Mouse (Mus musculus) MEL (cell line): Measurements from ENCODE around the gene Csnk2a2. TPM values are rescaled to one million over a fixed set of nuclear protein-coding genes. Genes with fewer than 3 reads are reported as not detected.

Experiments
- DNase-seq: peaks from one replicate; pipeline ENCODE4 v3.0.0; 2011; ENCODE audit warnings: low read depth, low spot score
- H3K27ac ChIP-seq: 2 replicates; pipeline ENCODE4 v1.5.1; 2012; ENCODE audit warnings: low read depth, mild to moderate bottlenecking, control low read depth, low read length, moderate library complexity; ENCODE audit not compliant: control insufficient read depth
- H3K27me3 ChIP-seq, 2 experiments: fragments of 150-350 bp in 1 of 2; sonication (generic) in 1 of 2; 2 replicates each; pipeline ENCODE4 v1.6.1; 2012; ENCODE audit warnings: low read length in 2 of 2, mild to moderate bottlenecking in 2 of 2, improper control_type of control experiment in 1 of 2, moderate library complexity in 1 of 2; ENCODE audit not compliant: insufficient read depth in 2 of 2, control insufficient read depth in 1 of 2
- H3K36me3 ChIP-seq, 2 experiments: 2 replicates each; pipeline ENCODE4 v1.6.1; 2012 to 2014; ENCODE audit warnings: low read length in 2 of 2, improper control_type of control experiment in 1 of 2, inconsistent platforms in 1 of 2, mild to moderate bottlenecking in 1 of 2; ENCODE audit not compliant: insufficient read depth in 2 of 2, control insufficient read depth in 1 of 2
- H3K4me1 ChIP-seq, 2 experiments: fragments of 150-350 bp in 1 of 2; sonication (generic) in 1 of 2; 2 replicates each; pipeline ENCODE4 v1.6.1; 2012; ENCODE audit warnings: low read length in 2 of 2, improper control_type of control experiment in 1 of 2, mild to moderate bottlenecking in 1 of 2; ENCODE audit not compliant: insufficient read depth in 2 of 2, control insufficient read depth in 1 of 2
- H3K4me3 ChIP-seq, 2 experiments: fragments of 150-350 bp in 1 of 2; sonication (generic) in 1 of 2; 2 replicates each; pipeline ENCODE4 v1.5.1; 2012; ENCODE audit warnings: low read depth in 2 of 2, low read length in 2 of 2, mild to moderate bottlenecking in 2 of 2, moderate library complexity in 2 of 2, control low read depth in 1 of 2, improper control_type of control experiment in 1 of 2; ENCODE audit not compliant: control insufficient read depth in 1 of 2, insufficient read depth in 1 of 2
- H3K79me2 ChIP-seq: 2 replicates; pipeline ENCODE4 v1.6.1; 2012; ENCODE audit warnings: mild to moderate bottlenecking, low read length, moderate library complexity; ENCODE audit not compliant: control insufficient read depth, poor library complexity, insufficient read depth
- H3K9ac ChIP-seq: 2 replicates; pipeline ENCODE4 v1.6.1; 2012; ENCODE audit warnings: low read depth, mild to moderate bottlenecking, control low read depth, low read length, moderate library complexity; ENCODE audit not compliant: control insufficient read depth, poor library complexity, severe bottlenecking
- H3K9me3 ChIP-seq: fragments of 150-350 bp; sonication (generic); replicated peaks from 2 replicates; pipeline ENCODE4 v1.6.1; 2012; ENCODE audit warnings: mild to moderate bottlenecking, low read length, improper control_type of control experiment, moderate library complexity; ENCODE audit not compliant: insufficient read depth
- BHLHE40 ChIP-seq: IDR thresholded peaks from 2 replicates; pipeline ENCODE4 v1.6.1; 2012; ENCODE audit warnings: low read depth, mild to moderate bottlenecking, inconsistent platforms, low read length, improper control_type of control experiment, borderline replicate concordance
- CHD2 ChIP-seq: IDR thresholded peaks from 2 replicates; pipeline ENCODE4 v1.6.1; 2011; ENCODE audit warnings: low read length, improper control_type of control experiment
- CTCF ChIP-seq, 3 experiments: IDR thresholded peaks in 2 of 3; conservative IDR thresholded peaks in 1 of 3; 2 replicates each; pipeline ENCODE4 v1.5.1; 2011 to 2012; ENCODE audit warnings: low read length in 3 of 3, low read depth in 2 of 3, mild to moderate bottlenecking in 2 of 3, improper control_type of control experiment in 1 of 3, inconsistent platforms in 1 of 3, mixed read lengths in 1 of 3, moderate library complexity in 1 of 3; ENCODE audit not compliant: control insufficient read depth in 1 of 3, insufficient read depth in 1 of 3, poor library complexity in 1 of 3, severe bottlenecking in 1 of 3
- ELF1 ChIP-seq: IDR thresholded peaks from 2 replicates; pipeline ENCODE4 v1.6.1; 2014; ENCODE audit warnings: low read depth, mild to moderate bottlenecking, inconsistent platforms, low read length, improper control_type of control experiment, moderate library complexity
- EP300 ChIP-seq, 2 experiments: IDR thresholded peaks; 2 replicates each; pipeline ENCODE4 v1.6.1; 2011; ENCODE audit warnings: improper control_type of control experiment in 2 of 2, low read length in 2 of 2, low read depth in 1 of 2, mild to moderate bottlenecking in 1 of 2
- GATA1 ChIP-seq: IDR thresholded peaks from 2 replicates; pipeline ENCODE4 v1.6.1; 2011; ENCODE audit warnings: low read depth, low read length, improper control_type of control experiment
- HCFC1 ChIP-seq: IDR thresholded peaks from 2 replicates; pipeline ENCODE4 v1.6.1; 2012; ENCODE audit warnings: low read depth, mild to moderate bottlenecking, inconsistent platforms, low read length, improper control_type of control experiment, moderate library complexity
- JUND ChIP-seq: IDR thresholded peaks from 2 replicates; pipeline ENCODE4 v1.6.1; 2011; ENCODE audit warnings: low read depth, mild to moderate bottlenecking, improper control_type of control experiment, low read length
- MAFK ChIP-seq: IDR thresholded peaks from 2 replicates; pipeline ENCODE4 v1.6.1; 2011; ENCODE audit warnings: low read depth, mild to moderate bottlenecking, low read length, improper control_type of control experiment, borderline replicate concordance
- MEF2A ChIP-seq: IDR thresholded peaks from 2 replicates; pipeline ENCODE4 v1.6.1; 2014; ENCODE audit warnings: low read depth, mild to moderate bottlenecking, inconsistent platforms, low read length, improper control_type of control experiment; ENCODE audit not compliant: poor library complexity, insufficient replicate concordance, severe bottlenecking; ENCODE audit errors: extremely low read depth
- MYC ChIP-seq: IDR thresholded peaks from 2 replicates; pipeline ENCODE4 v1.6.1; 2011; ENCODE audit warnings: low read depth, mild to moderate bottlenecking, low read length, improper control_type of control experiment, moderate library complexity
- NRF1 ChIP-seq: IDR thresholded peaks from 2 replicates; pipeline ENCODE4 v1.6.1; 2014; ENCODE audit warnings: low read depth, mild to moderate bottlenecking, inconsistent platforms, low read length, improper control_type of control experiment, moderate library complexity; ENCODE audit not compliant: poor library complexity, insufficient read depth, severe bottlenecking
- POLR2A ChIP-seq, 2 experiments: IDR thresholded peaks; 2 replicates each; pipeline ENCODE4 v1.6.1; 2011 to 2012; ENCODE audit warnings: low read length in 2 of 2, mild to moderate bottlenecking in 2 of 2, control low read depth in 1 of 2, improper control_type of control experiment in 1 of 2, low read depth in 1 of 2, moderate library complexity in 1 of 2; ENCODE audit not compliant: control insufficient read depth in 1 of 2, insufficient read depth in 1 of 2, poor library complexity in 1 of 2
- RAD21 ChIP-seq: IDR thresholded peaks from 2 replicates; pipeline ENCODE4 v1.6.1; 2011; ENCODE audit warnings: mild to moderate bottlenecking, low read depth, low read length, improper control_type of control experiment
- SIN3A ChIP-seq: IDR thresholded peaks from 2 replicates; pipeline ENCODE4 v1.6.1; 2012; ENCODE audit warnings: low read length, improper control_type of control experiment, inconsistent platforms
- SMC3 ChIP-seq: IDR thresholded peaks from 2 replicates; pipeline ENCODE4 v1.6.1; 2011; ENCODE audit warnings: low read depth, low read length, improper control_type of control experiment
- UBTF ChIP-seq: IDR thresholded peaks from 2 replicates; pipeline ENCODE4 v1.6.1; 2012; ENCODE audit warnings: low read depth, mild to moderate bottlenecking, inconsistent platforms, low read length, improper control_type of control experiment, moderate library complexity, borderline replicate concordance; ENCODE audit not compliant: insufficient read depth
- USF1 ChIP-seq: IDR thresholded peaks from 2 replicates; pipeline ENCODE4 v1.6.1; 2014; ENCODE audit warnings: low read depth, mild to moderate bottlenecking, inconsistent platforms, low read length, improper control_type of control experiment, moderate library complexity
- ZC3H11A ChIP-seq: IDR thresholded peaks from 2 replicates; pipeline ENCODE4 v1.6.1; 2012; ENCODE audit warnings: low read depth, mild to moderate bottlenecking, inconsistent platforms, low read length, improper control_type of control experiment
- ZKSCAN1 ChIP-seq: IDR thresholded peaks from 2 replicates; pipeline ENCODE4 v1.6.1; 2012; ENCODE audit warnings: low read depth, mild to moderate bottlenecking, inconsistent platforms, low read length, improper control_type of control experiment, moderate library complexity
- ZMIZ1 ChIP-seq: IDR thresholded peaks from 2 replicates; pipeline ENCODE4 v1.6.1; 2012; ENCODE audit warnings: low read depth, mild to moderate bottlenecking, inconsistent platforms, low read length, improper control_type of control experiment, moderate library complexity
- polyA plus RNA-seq, 2 experiments: library from polyadenylated mRNA; stranded (reverse) in 1 of 2; unstranded in 1 of 2; fragments of >175 nt in 1 of 2; fragments of >200 nt in 1 of 2; gene quantifications; 2 replicates each; pipeline versions ENCODE4 v1.2.1 to v1.2.4; 2012; ENCODE audit warnings: low replicate concordance in 2 of 2, low read depth in 1 of 2; ENCODE audit not compliant: insufficient read length in 2 of 2, insufficient read depth in 1 of 2, missing spikeins in 1 of 2
- total RNA-seq: library from RNA; depleted of rRNA; stranded (reverse); fragments of 300-350 nt; gene quantifications from 2 replicates; pipeline ENCODE4 v1.2.3, GENCODE M21; 2012

Csnk2a2 gene
- total and polyA plus RNA-seq, 3 experiments = 44.0 to 121 TPM; not detected in 1

GRCm38 (mm10) chr8:95427594-95428535 is 62.0 kb downstream of the Csnk2a2 start (continued):
- TF ChIP-seq MAFK (no peak), SMC3 (peak; percentile 58), SIN3A (peak; percentile 35; the same call in 1 of the 2 replicates), RAD21 (peak; percentile 52)

GRCm38 (mm10) chr8:95426781-95427281 is 63.0 kb downstream of the Csnk2a2 start:
- Histone ChIP-seq H3K27ac (no peak overlapping the region), H3K4me1 (peaks cover 10 to 26% of the 10 kb centered on the region in 2 experiments), H3K9me3 (no peaks in the 10 kb centered on the region), H3K79me2 (peaks cover 30% of the 10 kb centered on the region), H3K4me3 (no peak overlapping the region), H3K9ac (no peak overlapping the region), H3K27me3 (no peaks in the 10 kb centered on the region), H3K36me3 (peaks cover 9 to 21% of the 10 kb centered on the region in 2 experiments)
- TF ChIP-seq ZKSCAN1 = no peak
- no peak for TF ChIP-seq SIN3A
- no peak for TF ChIP-seq ELF1
- no peak for TF ChIP-seq BHLHE40
- no peak for TF ChIP-seq ZC3H11A
- TF ChIP-seq CHD2 = no peak
- no peak for TF ChIP-seq UBTF
- TF ChIP-seq MEF2A = no peak
- TF ChIP-seq RAD21 = no peak
- TF ChIP-seq NRF1 = no peak
- no peak for TF ChIP-seq EP300 (IDR thresholded peaks at IDR 0.05; ENCODE audit: low read depth in 1 of 2, low read length in 2 of 2)
- TF ChIP-seq ZMIZ1 = no peak
- TF ChIP-seq POLR2A (IDR thresholded peaks at IDR 0.05; ENCODE audit: control insufficient read depth in 1 of 2, insufficient read depth in 1 of 2, low read depth in 1 of 2, low read length in 2 of 2, poor library complexity in 1 of 2) = no peak
- TF ChIP-seq USF1 = no peak
- TF ChIP-seq JUND = no peak
- TF ChIP-seq HCFC1 = no peak
- no peak for TF ChIP-seq CTCF (IDR thresholded peaks at IDR 0.05 in 2 of 3, conservative IDR thresholded peaks at IDR 0.05 in 1 of 3; ENCODE audit: control insufficient read depth in 1 of 3, insufficient read depth in 1 of 3, low read depth in 2 of 3, low read length in 3 of 3, poor library complexity in 1 of 3, severe bottlenecking in 1 of 3)
- no peak for TF ChIP-seq MYC
- no peak for TF ChIP-seq GATA1
- no peak for DNase-seq
